Mouse (Mus musculus): ENCODE data around the gene Prpf6.

The Prpf6 gene

GRCm38 (mm10) chr2:181594946-181595696 is 3.5 kb downstream of the Prpf6 start:
- in situ Hi-C loops (cut with MboI) = no loop called here

GRCm38 (mm10) chr2:181596221-181596960 is 4.7 kb downstream of the Prpf6 start:
- in situ Hi-C loops (cut with MboI) = no loop called here

GRCm38 (mm10) chr2:181597378-181598061 is 5.9 kb downstream of the Prpf6 start:
- in situ Hi-C loops (cut with MboI) = no loop called here

GRCm38 (mm10) chr2:181598454-181599351 is 7.0 kb downstream of the Prpf6 start, which contains the start of gene Samd10:
Samd10 (minus strand) TSS chr2:181599212.
- in situ Hi-C loops (cut with MboI) = no loop called here

GRCm38 (mm10) chr2:181600226-181600758 is 8.6 kb downstream of the Prpf6 start:
- in situ Hi-C loops (cut with MboI) = no loop called here

- in situ Hi-C loops (cut with MboI) = no loop called here
Observed at GRCm38 (mm10) chr2:181600828-181601750, 9.4 kb downstream of the Prpf6 start.

GRCm38 (mm10) chr2:181601751-181602145 is 10.1 kb downstream of the Prpf6 start:
- in situ Hi-C loops (cut with MboI) = no loop called here

- in situ Hi-C loops (cut with MboI) = no loop called here
Observed at GRCm38 (mm10) chr2:181602367-181602766, 10.7 kb downstream of the Prpf6 start.

GRCm38 (mm10) chr2:181618761-181619495 is 27.3 kb downstream of the Prpf6 start:
- in situ Hi-C loops (cut with MboI) = no loop called here

- in situ Hi-C loops (cut with MboI) = no loop called here
Observed at GRCm38 (mm10) chr2:181623401-181623800, 31.7 kb downstream of the Prpf6 start.

GRCm38 (mm10) chr2:181628471-181628870 is 36.8 kb downstream of the Prpf6 start:
- in situ Hi-C loops (cut with MboI) = no loop called here

GRCm38 (mm10) chr2:181632624-181633023 is 41.0 kb downstream of the Prpf6 start:
- in situ Hi-C loops (cut with MboI) = no loop called here

- in situ Hi-C loops (cut with MboI) = no loop called here
Observed at GRCm38 (mm10) chr2:181635865-181636264, 44.2 kb downstream of the Prpf6 start.

- in situ Hi-C loops (cut with MboI) = no loop called here
Observed at GRCm38 (mm10) chr2:181644361-181644760, 52.7 kb downstream of the Prpf6 start.

GRCm38 (mm10) chr2:181645666-181646065 is 54.0 kb downstream of the Prpf6 start:
- in situ Hi-C loops (cut with MboI) = no loop called here

- in situ Hi-C loops (cut with MboI) = no loop called here
Observed at GRCm38 (mm10) chr2:181646626-181647472, 55.2 kb downstream of the Prpf6 start.

GRCm38 (mm10) chr2:181648926-181649325 is 57.3 kb downstream of the Prpf6 start:
- in situ Hi-C loops (cut with MboI) = no loop called here

- in situ Hi-C loops (cut with MboI) = no loop called here
Observed at GRCm38 (mm10) chr2:181653065-181653464, 61.4 kb downstream of the Prpf6 start.
